Mouse (Mus musculus): ENCODE measurements at regions not wholly inside any gene's neighbourhood (a gene's known extent, or its start where the extent isn't known, plus 50 kb on each side); places are given as distances from the start of the nearest gene placed in this dataset.

- no peak overlapping the region for H3K27ac ChIP-seq (ENCODE audit: insufficient read depth, low read length)
- H3K4me1 ChIP-seq (ENCODE audit: control insufficient read depth, insufficient read depth, low read length), result no peaks in the 10 kb centered on the region
- H3K9me3 ChIP-seq (replicated peaks; ENCODE audit: control insufficient read depth, insufficient read depth, low read length, poor library complexity, severe bottlenecking), result no peaks in the 10 kb centered on the region
- no peak overlapping the region for H3K4me3 ChIP-seq (ENCODE audit: low read depth, low read length)
- no peaks in the 10 kb centered on the region for H3K36me3 ChIP-seq (ENCODE audit: control insufficient read depth, insufficient read depth, low read length, poor library complexity, severe bottlenecking)
- no peaks in the 10 kb centered on the region for H3K27me3 ChIP-seq (ENCODE audit: control insufficient read depth, insufficient read depth, low read length, poor library complexity, severe bottlenecking)
- no peak for TF ChIP-seq CTCF (IDR thresholded peaks at IDR 0.05; ENCODE audit: low read depth, low read length)
- no peak for TF ChIP-seq POLR2A (IDR thresholded peaks at IDR 0.05; ENCODE audit: insufficient read depth, low read length)
- TF ChIP-seq EP300 (IDR thresholded peaks at IDR 0.05; ENCODE audit: insufficient read depth, low read depth, low read length), result no peak
- H3K9ac ChIP-seq (ENCODE audit: low read depth, poor library complexity, severe bottlenecking), result no peak overlapping the region
Observed at GRCm38 (mm10) chr1:184241846-184242245, 207.7 kb upstream of the 1700056E22Rik start.

GRCm38 (mm10) chr1:184235131-184235983 is 201.3 kb upstream of the 1700056E22Rik start:
- H3K9ac ChIP-seq (ENCODE audit: low read depth, poor library complexity, severe bottlenecking), result no peak overlapping the region
- no peaks in the 10 kb centered on the region for H3K27me3 ChIP-seq (ENCODE audit: control insufficient read depth, insufficient read depth, low read length, poor library complexity, severe bottlenecking)
- H3K4me3 ChIP-seq (ENCODE audit: low read depth, low read length), result no peak overlapping the region
- H3K36me3 ChIP-seq (ENCODE audit: control insufficient read depth, insufficient read depth, low read length, poor library complexity, severe bottlenecking), result no peaks in the 10 kb centered on the region
- TF ChIP-seq EP300 (IDR thresholded peaks at IDR 0.05; ENCODE audit: insufficient read depth, low read depth, low read length) (no peak), CTCF (IDR thresholded peaks at IDR 0.05; ENCODE audit: low read depth, low read length) (peak; percentile 77)
- H3K27ac ChIP-seq (ENCODE audit: insufficient read depth, low read length), result no peak overlapping the region
- H3K4me1 ChIP-seq (ENCODE audit: control insufficient read depth, insufficient read depth, low read length), result no peaks in the 10 kb centered on the region
- H3K9me3 ChIP-seq (replicated peaks; ENCODE audit: control insufficient read depth, insufficient read depth, low read length, poor library complexity, severe bottlenecking), result no peaks in the 10 kb centered on the region

- Histone ChIP-seq H3K27me3 (ENCODE audit: control insufficient read depth, insufficient read depth, low read length, poor library complexity, severe bottlenecking) (no peaks in the 10 kb centered on the region), H3K36me3 (ENCODE audit: control insufficient read depth, insufficient read depth, low read length, poor library complexity, severe bottlenecking) (no peaks in the 10 kb centered on the region), H3K9me3 (replicated peaks; ENCODE audit: control insufficient read depth, insufficient read depth, low read length, poor library complexity, severe bottlenecking) (no peaks in the 10 kb centered on the region), H3K27ac (ENCODE audit: insufficient read depth, low read length) (no peak overlapping the region), H3K9ac (ENCODE audit: low read depth, poor library complexity, severe bottlenecking) (no peak overlapping the region), H3K4me1 (ENCODE audit: control insufficient read depth, insufficient read depth, low read length) (no peaks in the 10 kb centered on the region), H3K4me3 (ENCODE audit: low read depth, low read length) (no peak overlapping the region)
- no peak for TF ChIP-seq POLR2A (IDR thresholded peaks at IDR 0.05; ENCODE audit: insufficient read depth, low read length)
- no peak for TF ChIP-seq EP300 (IDR thresholded peaks at IDR 0.05; ENCODE audit: insufficient read depth, low read depth, low read length)
- TF ChIP-seq CTCF (IDR thresholded peaks at IDR 0.05; ENCODE audit: low read depth, low read length), result no peak
Observed at GRCm38 (mm10) chr1:184234320-184234988, 200.4 kb upstream of the 1700056E22Rik start.

DNA sequence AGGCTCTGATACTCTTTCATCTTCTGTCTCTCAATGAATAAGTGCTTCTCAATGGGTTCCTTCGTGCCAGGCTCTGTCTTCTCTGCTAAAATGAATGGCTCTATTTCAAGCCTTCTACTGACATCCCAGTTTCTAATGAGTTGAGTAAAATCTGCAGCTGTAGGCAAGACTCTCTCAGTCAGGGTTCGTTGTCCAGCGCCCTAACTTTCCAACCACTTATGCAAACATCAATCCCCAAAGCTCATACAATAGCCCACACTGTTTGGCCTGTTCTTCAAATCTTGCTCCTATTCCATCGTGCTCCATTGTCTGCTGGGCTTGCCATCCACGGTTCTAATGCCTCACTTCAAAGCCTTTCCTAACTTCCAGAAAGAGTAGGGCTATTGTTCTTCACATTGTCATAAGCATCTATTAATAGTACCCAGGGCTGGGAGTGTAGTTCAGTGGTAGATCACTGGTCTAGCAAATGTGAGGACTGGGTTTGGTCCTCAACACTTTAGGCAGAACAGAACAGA is 199.7 kb upstream of the 1700056E22Rik start:
- Histone ChIP-seq H3K27ac (ENCODE audit: insufficient read depth, low read length) (no peak overlapping the region), H3K9me3 (replicated peaks; ENCODE audit: control insufficient read depth, insufficient read depth, low read length, poor library complexity, severe bottlenecking) (no peaks in the 10 kb centered on the region), H3K36me3 (ENCODE audit: control insufficient read depth, insufficient read depth, low read length, poor library complexity, severe bottlenecking) (no peaks in the 10 kb centered on the region), H3K4me3 (ENCODE audit: low read depth, low read length) (no peak overlapping the region), H3K27me3 (ENCODE audit: control insufficient read depth, insufficient read depth, low read length, poor library complexity, severe bottlenecking) (no peaks in the 10 kb centered on the region), H3K4me1 (ENCODE audit: control insufficient read depth, insufficient read depth, low read length) (no peaks in the 10 kb centered on the region), H3K9ac (ENCODE audit: low read depth, poor library complexity, severe bottlenecking) (no peak overlapping the region)
- no peak for TF ChIP-seq POLR2A (IDR thresholded peaks at IDR 0.05; ENCODE audit: insufficient read depth, low read length)
- TF ChIP-seq EP300 (IDR thresholded peaks at IDR 0.05; ENCODE audit: insufficient read depth, low read depth, low read length), result no peak
- TF ChIP-seq CTCF (IDR thresholded peaks at IDR 0.05; ENCODE audit: low read depth, low read length), result no peak

- TF ChIP-seq POLR2A (IDR thresholded peaks at IDR 0.05; ENCODE audit: insufficient read depth, low read length) (no peak), CTCF (IDR thresholded peaks at IDR 0.05; ENCODE audit: low read depth, low read length) (no peak), EP300 (IDR thresholded peaks at IDR 0.05; ENCODE audit: insufficient read depth, low read depth, low read length) (no peak)
- no peaks in the 10 kb centered on the region for H3K36me3 ChIP-seq (ENCODE audit: control insufficient read depth, insufficient read depth, low read length, poor library complexity, severe bottlenecking)
- no peaks in the 10 kb centered on the region for H3K27me3 ChIP-seq (ENCODE audit: control insufficient read depth, insufficient read depth, low read length, poor library complexity, severe bottlenecking)
Observed at GRCm38 (mm10) chr1:184222326-184222725, 188.2 kb upstream of the 1700056E22Rik start.

GRCm38 (mm10) chr1:184221792-184222191 is 187.7 kb upstream of the 1700056E22Rik start:
- H3K27me3 ChIP-seq (ENCODE audit: control insufficient read depth, insufficient read depth, low read length, poor library complexity, severe bottlenecking), result no peaks in the 10 kb centered on the region
- H3K9ac ChIP-seq (ENCODE audit: low read depth, poor library complexity, severe bottlenecking), result no peak overlapping the region
- H3K9me3 ChIP-seq (replicated peaks; ENCODE audit: control insufficient read depth, insufficient read depth, low read length, poor library complexity, severe bottlenecking), result no peaks in the 10 kb centered on the region
- TF ChIP-seq EP300 (IDR thresholded peaks at IDR 0.05; ENCODE audit: insufficient read depth, low read depth, low read length) (no peak), POLR2A (IDR thresholded peaks at IDR 0.05; ENCODE audit: insufficient read depth, low read length) (no peak), CTCF (IDR thresholded peaks at IDR 0.05; ENCODE audit: low read depth, low read length) (no peak)
- no peaks in the 10 kb centered on the region for H3K36me3 ChIP-seq (ENCODE audit: control insufficient read depth, insufficient read depth, low read length, poor library complexity, severe bottlenecking)
- no peak overlapping the region for H3K27ac ChIP-seq (ENCODE audit: insufficient read depth, low read length)
- no peak overlapping the region for H3K4me3 ChIP-seq (ENCODE audit: low read depth, low read length)
- H3K4me1 ChIP-seq (ENCODE audit: control insufficient read depth, insufficient read depth, low read length), result no peaks in the 10 kb centered on the region

More at GRCm38 (mm10) chr1:184222326-184222725, 188.2 kb upstream of the 1700056E22Rik start:
- Histone ChIP-seq H3K9me3 (replicated peaks; ENCODE audit: control insufficient read depth, insufficient read depth, low read length, poor library complexity, severe bottlenecking) (no peaks in the 10 kb centered on the region), H3K4me1 (ENCODE audit: control insufficient read depth, insufficient read depth, low read length) (no peaks in the 10 kb centered on the region), H3K27ac (ENCODE audit: insufficient read depth, low read length) (no peak overlapping the region), H3K9ac (ENCODE audit: low read depth, poor library complexity, severe bottlenecking) (no peak overlapping the region), H3K4me3 (ENCODE audit: low read depth, low read length) (no peak overlapping the region)

Measured in ES-Bruce4 (cell line).